Mouse (Mus musculus) activated CD4-positive, CD25-positive, alpha-beta regulatory T cell (primary cell): ENCODE data around the gene Flrt2. TPM values are rescaled to one million over a fixed set of nuclear protein-coding genes. Genes with fewer than 3 reads are reported as not detected.

Experiments
- polyA plus RNA-seq, 2 experiments: library from polyadenylated mRNA; unstranded; fragments of 100-300 nt; shearing (Covaris generic); gene quantifications; one replicate each; pipeline ENCODE4 v1.2.1; 2017

Gene Flrt2
- not detected for polyA plus RNA-seq

GRCm38 (mm10) chr12:95691961-95692767, at the start of gene Flrt2:
TSS of gene Flrt2 (plus strand) at chr12:95692226.

